Mouse (Mus musculus) heart, embryonic 15.5 days (tissue): ENCODE measurements around the gene Cnpy3. TPM values are rescaled to one million over a fixed set of nuclear protein-coding genes. Genes with fewer than 3 reads are reported as not detected.

Source experiments
- ATAC-seq: fragments of 200-750 bp; cut with Nextera tagmentation; replicated peaks from 2 replicates; pipeline ENCODE4 v1.8.0; 2017; ENCODE audit warnings: low read depth, moderate TSS enrichment; ENCODE audit not compliant: insufficient number of reproducible peaks, insufficient read depth, low FRiP score
- H3K27ac ChIP-seq: fragments of 300-500 bp; sonication (generic); 2 replicates; pipeline ENCODE4 v1.5.1; 2015; ENCODE audit warnings: mild to moderate bottlenecking, inconsistent platforms
- H3K27me3 ChIP-seq: fragments of 300-500 bp; sonication (generic); 2 replicates; pipeline ENCODE4 v1.6.1; 2015; ENCODE audit warnings: inconsistent platforms
- H3K36me3 ChIP-seq: fragments of 300-500 bp; sonication (generic); 2 replicates; pipeline ENCODE4 v1.6.1; 2015; ENCODE audit warnings: mild to moderate bottlenecking, inconsistent platforms
- H3K4me1 ChIP-seq: fragments of 300-500 bp; sonication (generic); replicated peaks from 2 replicates; pipeline ENCODE4 v1.6.1; 2015; ENCODE audit warnings: inconsistent platforms
- H3K4me2 ChIP-seq: fragments of 300-500 bp; sonication (generic); 2 replicates; pipeline ENCODE4 v1.6.1; 2015; ENCODE audit warnings: inconsistent platforms, mild to moderate bottlenecking, moderate library complexity
- H3K4me3 ChIP-seq: fragments of 300-500 bp; sonication (generic); 2 replicates; pipeline ENCODE4 v1.5.1; 2015; ENCODE audit warnings: mild to moderate bottlenecking, inconsistent platforms
- H3K9ac ChIP-seq: fragments of 300-500 bp; sonication (generic); 2 replicates; pipeline ENCODE4 v1.6.1; 2015; ENCODE audit warnings: mild to moderate bottlenecking, inconsistent platforms
- H3K9me3 ChIP-seq: fragments of 300-500 bp; sonication (generic); replicated peaks from 2 replicates; pipeline ENCODE4 v1.6.1; 2016; ENCODE audit warnings: inconsistent platforms
- WGBS: fragments of 180-500 bp; shearing (Covaris S2); methylation state at CpG from one replicate; pipeline ENCODE4 v1.1.7; 2015; ENCODE audit warnings: mixed read lengths; 5-methylcytosine and 5-hydroxymethylcytosine counted together
- polyA plus RNA-seq: library from polyadenylated mRNA; unstranded; fragments of >200 nt; fragmentation: Nextera tagmentation; extraction: Ambion mirVana; gene quantifications from 2 replicates; pipeline ENCODE4 v1.2.1, GENCODE M21; 2015

Gene Cnpy3
- polyA plus RNA-seq, 1 experiment from 2014 or later, result 43.1 TPM

DNA sequence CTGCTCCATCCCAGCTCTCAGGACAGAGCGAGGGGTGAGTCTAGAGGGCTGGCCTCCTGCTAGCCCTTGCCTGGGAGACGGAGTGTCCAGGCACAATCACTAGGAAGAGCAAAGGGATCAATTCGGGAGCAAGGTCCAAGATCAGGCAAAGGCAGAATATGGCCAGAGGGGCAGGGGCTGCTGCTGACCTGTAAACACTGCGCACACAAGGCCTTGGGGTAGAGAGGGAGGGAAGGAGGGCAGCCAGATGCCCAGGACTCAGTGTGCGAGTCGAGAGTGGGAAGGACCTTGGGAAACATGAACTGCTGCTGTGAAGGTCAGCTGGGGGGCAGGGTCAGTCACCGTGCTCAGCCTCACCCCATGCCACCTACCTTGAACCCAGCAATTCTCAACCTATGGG lies 16.7 kb downstream of the Cnpy3 start:
- no peaks in the 10 kb centered on the region for H3K9me3 ChIP-seq
- H3K4me3 ChIP-seq, result no peak overlapping the region
- no peak overlapping the region for H3K4me2 ChIP-seq
- H3K4me1 ChIP-seq, result no peaks in the 10 kb centered on the region
- H3K27ac ChIP-seq, result no peak overlapping the region
- no peak overlapping the region for H3K9ac ChIP-seq
- peaks cover 3% of the 10 kb centered on the region; the same call in 1 of the 2 replicates for H3K36me3 ChIP-seq
- ATAC-seq, result no peak
- 81% methylated on average over 7 of the region's 7 CpGs for WGBS
- no peaks in the 10 kb centered on the region for H3K27me3 ChIP-seq

DNA sequence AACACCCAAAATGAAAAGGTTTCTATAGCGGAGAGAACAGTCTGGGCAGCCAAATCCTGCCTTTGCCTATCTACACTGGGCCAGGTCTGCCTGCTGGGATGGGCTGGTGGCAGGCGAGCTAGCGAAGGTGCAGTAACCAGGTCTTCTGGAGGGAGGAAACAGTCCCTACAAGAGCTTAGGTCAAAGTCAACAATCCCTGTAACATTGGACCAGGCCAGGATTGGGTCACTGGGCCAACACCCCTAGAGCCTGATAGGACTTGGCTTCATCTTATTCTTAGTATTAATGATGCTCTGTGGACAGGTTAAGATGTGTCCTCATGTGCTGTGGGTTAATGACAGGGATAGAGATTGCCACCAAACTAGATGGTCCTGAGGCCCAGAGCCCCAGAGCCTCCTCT lies 18.0 kb downstream of the Cnpy3 start:
- Histone ChIP-seq H3K4me2 (no peak overlapping the region), H3K4me1 (peaks cover under 1% of the 10 kb centered on the region; the same call in 1 of the 2 replicates), H3K36me3 (peaks cover 3% of the 10 kb centered on the region; the same call in 1 of the 2 replicates), H3K9me3 (no peaks in the 10 kb centered on the region), H3K4me3 (no peak overlapping the region), H3K9ac (no peak overlapping the region), H3K27ac (no peak overlapping the region), H3K27me3 (peaks cover 6% of the 10 kb centered on the region; the same call in 1 of the 2 replicates)
- WGBS, result 87% methylated on average over 3 of the region's 3 CpGs
- no peak for ATAC-seq

GRCm38 (mm10) chr17:46728904-46729318 lies 23.1 kb downstream of the Cnpy3 start, which contains the start of gene Gnmt:
Gene Gnmt (minus strand): TSS chr17:46729168.
- peak within 1 kb of the TSS; percentile 38 for H3K4me2 ChIP-seq
- no peak within 1 kb of the TSS for H3K27ac ChIP-seq
- no peak within 1 kb of the TSS for H3K9ac ChIP-seq
- peaks cover 19% of the 10 kb centered on the region for H3K27me3 ChIP-seq
- 20% methylated on average over 24 of the region's 24 CpGs for WGBS
- peaks cover 16% of the 10 kb centered on the region for H3K4me1 ChIP-seq
- no peaks in the 10 kb centered on the region for H3K36me3 ChIP-seq
- peak within 1 kb of the TSS; percentile 10; the same call in 1 of the 2 replicates for H3K4me3 ChIP-seq
- no peaks in the 10 kb centered on the region for H3K9me3 ChIP-seq
- ATAC-seq, result no peak

GRCm38 (mm10) chr17:46728496-46728895 lies 23.5 kb downstream of the Cnpy3 start:
- ATAC-seq, result no peak
- H3K9me3 ChIP-seq, result no peaks in the 10 kb centered on the region
- peaks cover 16% of the 10 kb centered on the region for H3K4me1 ChIP-seq
- 44% methylated on average over 11 of the region's 11 CpGs for WGBS
- peaks cover 19% of the 10 kb centered on the region for H3K27me3 ChIP-seq
- H3K27ac ChIP-seq, result no peak overlapping the region
- H3K36me3 ChIP-seq, result no peaks in the 10 kb centered on the region; the same call in 1 of the 2 replicates
- peak overlapping the region; percentile 10; the same call in 1 of the 2 replicates for H3K4me3 ChIP-seq
- no peak overlapping the region for H3K9ac ChIP-seq
- peak overlapping the region; percentile 38 for H3K4me2 ChIP-seq

GRCm38 (mm10) chr17:46728021-46728420 lies 24.0 kb downstream of the Cnpy3 start:
- Histone ChIP-seq H3K27ac (no peak overlapping the region), H3K4me1 (peaks cover 16% of the 10 kb centered on the region), H3K36me3 (no peaks in the 10 kb centered on the region; the same call in 1 of the 2 replicates), H3K27me3 (peaks cover 19% of the 10 kb centered on the region), H3K4me3 (no peak overlapping the region), H3K9me3 (no peaks in the 10 kb centered on the region), H3K9ac (no peak overlapping the region), H3K4me2 (no peak overlapping the region)
- WGBS, result 39% methylated on average over 6 of the region's 6 CpGs
- ATAC-seq, result no peak

GRCm38 (mm10) chr17:46727271-46727670 lies 24.7 kb downstream of the Cnpy3 start:
- Histone ChIP-seq H3K27me3 (peaks cover 19% of the 10 kb centered on the region), H3K4me1 (peaks cover 16% of the 10 kb centered on the region), H3K9me3 (no peaks in the 10 kb centered on the region), H3K27ac (no peak overlapping the region), H3K4me3 (no peak overlapping the region; the same call in 1 of the 2 replicates), H3K4me2 (no peak overlapping the region), H3K9ac (no peak overlapping the region), H3K36me3 (no peaks in the 10 kb centered on the region; the same call in 1 of the 2 replicates)
- no peak for ATAC-seq
- 89% methylated on average over 11 of the region's 11 CpGs for WGBS

- no peaks in the 10 kb centered on the region for H3K9me3 ChIP-seq
- H3K27ac ChIP-seq, result no peak overlapping the region
- no peak overlapping the region for H3K4me2 ChIP-seq
- no peak overlapping the region for H3K9ac ChIP-seq
- ATAC-seq, result no peak
- peaks cover 16% of the 10 kb centered on the region for H3K4me1 ChIP-seq
- WGBS, result 83% methylated on average over 26 of the region's 26 CpGs
- no peaks in the 10 kb centered on the region; the same call in 1 of the 2 replicates for H3K36me3 ChIP-seq
- no peak overlapping the region for H3K4me3 ChIP-seq
- H3K27me3 ChIP-seq, result peaks cover 19% of the 10 kb centered on the region
Observed at GRCm38 (mm10) chr17:46725731-46726645, 26.0 kb downstream of the Cnpy3 start.

GRCm38 (mm10) chr17:46725273-46725672 lies 26.7 kb downstream of the Cnpy3 start:
- peaks cover 19% of the 10 kb centered on the region for H3K27me3 ChIP-seq
- H3K9ac ChIP-seq, result 0 out of 2 replicates have a peak overlapping the region, but pooled peaks have one; percentile 25
- no peak overlapping the region for H3K4me2 ChIP-seq
- no peak overlapping the region for H3K4me3 ChIP-seq
- H3K9me3 ChIP-seq, result no peaks in the 10 kb centered on the region
- H3K27ac ChIP-seq, result no peak overlapping the region
- H3K4me1 ChIP-seq, result peaks cover 16% of the 10 kb centered on the region
- no peaks in the 10 kb centered on the region; the same call in 1 of the 2 replicates for H3K36me3 ChIP-seq
- 49% methylated on average over 9 of the region's 9 CpGs for WGBS
- no peak for ATAC-seq

GRCm38 (mm10) chr17:46724477-46725084 lies 27.4 kb downstream of the Cnpy3 start:
- no peaks in the 10 kb centered on the region for H3K9me3 ChIP-seq
- no peak overlapping the region for H3K4me3 ChIP-seq
- no peak for ATAC-seq
- H3K9ac ChIP-seq, result no peak overlapping the region
- no peak overlapping the region for H3K27ac ChIP-seq
- H3K4me2 ChIP-seq, result no peak overlapping the region
- WGBS, result 78% methylated on average over 20 of the region's 20 CpGs
- peaks cover 17% of the 10 kb centered on the region for H3K27me3 ChIP-seq
- peaks cover 16% of the 10 kb centered on the region for H3K4me1 ChIP-seq
- H3K36me3 ChIP-seq, result no peaks in the 10 kb centered on the region; the same call in 1 of the 2 replicates

DNA sequence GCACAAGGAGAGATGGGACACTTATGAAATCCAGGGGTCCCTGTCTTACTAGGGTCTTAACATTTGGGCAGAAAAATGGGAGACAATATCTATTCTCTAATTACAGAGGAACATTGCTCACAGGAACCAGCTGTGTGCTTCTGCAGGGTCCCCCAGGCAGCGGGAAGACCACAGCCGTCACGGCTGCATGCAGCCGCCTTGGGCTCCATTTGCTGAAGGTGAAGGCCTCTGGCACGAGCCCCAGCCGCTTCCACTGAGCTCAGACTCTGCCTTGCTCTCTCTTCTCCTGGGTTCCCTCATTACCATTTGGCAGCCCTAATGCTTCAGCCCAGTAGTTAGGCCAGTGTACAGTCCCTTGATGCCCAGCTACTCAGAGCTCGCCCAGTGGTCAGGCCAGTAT lies 30.9 kb downstream of the Cnpy3 start:
- H3K4me1 ChIP-seq, result 0 out of 2 replicates have a peak, but pooled peaks cover 4% of the 10 kb centered on the region
- no peak overlapping the region for H3K9ac ChIP-seq
- WGBS, result 86% methylated on average over 7 of the region's 7 CpGs
- H3K36me3 ChIP-seq, result no peaks in the 10 kb centered on the region; the same call in 1 of the 2 replicates
- no peak for ATAC-seq
- H3K9me3 ChIP-seq, result no peaks in the 10 kb centered on the region
- no peak overlapping the region for H3K4me3 ChIP-seq
- H3K4me2 ChIP-seq, result no peak overlapping the region
- H3K27ac ChIP-seq, result no peak overlapping the region
- H3K27me3 ChIP-seq, result no peaks in the 10 kb centered on the region

GRCm38 (mm10) chr17:46714756-46715481 lies 37.1 kb downstream of the Cnpy3 start:
- no peak for ATAC-seq
- Histone ChIP-seq H3K4me2 (no peak overlapping the region), H3K4me1 (peaks cover 16% of the 10 kb centered on the region), H3K36me3 (peaks cover 24% of the 10 kb centered on the region), H3K27ac (no peak overlapping the region), H3K9ac (no peak overlapping the region), H3K4me3 (no peak overlapping the region), H3K9me3 (no peaks in the 10 kb centered on the region), H3K27me3 (no peaks in the 10 kb centered on the region)
- 90% methylated on average over 11 of the region's 11 CpGs for WGBS
